Mouse (Mus musculus) heart, embryonic 13.5 days (tissue): ENCODE results near the gene Rab40c. TPM values are rescaled to one million over a fixed set of nuclear protein-coding genes. Genes with fewer than 3 reads are reported as not detected.

ENCODE experiments used
- ATAC-seq: fragments of 200-750 bp; cut with Nextera tagmentation; 2 replicates; pipeline ENCODE4 v1.8.0; 2017; ENCODE audit warnings: moderate TSS enrichment; ENCODE audit not compliant: insufficient number of reproducible peaks, low FRiP score, low TSS enrichment; ENCODE audit errors: extremely low read depth
- H3K27ac ChIP-seq: fragments of 300-500 bp; sonication (generic); replicated peaks from 2 replicates; pipeline ENCODE4 v1.5.1; 2015; ENCODE audit warnings: moderate library complexity, mild to moderate bottlenecking, inconsistent platforms
- H3K27me3 ChIP-seq: fragments of 300-500 bp; sonication (generic); replicated peaks from 2 replicates; pipeline ENCODE4 v1.6.1; 2015; ENCODE audit warnings: mild to moderate bottlenecking, inconsistent platforms
- H3K36me3 ChIP-seq: fragments of 300-500 bp; sonication (generic); 2 replicates; pipeline ENCODE4 v1.6.1; 2015; ENCODE audit warnings: mild to moderate bottlenecking, inconsistent platforms
- H3K4me1 ChIP-seq: fragments of 300-500 bp; sonication (generic); 2 replicates; pipeline ENCODE4 v1.6.1; 2015; ENCODE audit warnings: inconsistent platforms
- H3K4me2 ChIP-seq: fragments of 300-500 bp; sonication (generic); 2 replicates; pipeline ENCODE4 v1.6.1; 2015; ENCODE audit warnings: inconsistent platforms, mild to moderate bottlenecking, moderate library complexity
- H3K4me3 ChIP-seq: fragments of 300-500 bp; sonication (generic); 2 replicates; pipeline ENCODE4 v1.5.1; 2015; ENCODE audit warnings: moderate library complexity, mild to moderate bottlenecking, inconsistent platforms
- H3K9ac ChIP-seq: fragments of 300-500 bp; sonication (generic); 2 replicates; pipeline ENCODE4 v1.6.1; 2015; ENCODE audit warnings: inconsistent platforms, mild to moderate bottlenecking, moderate library complexity
- H3K9me3 ChIP-seq: fragments of 300-500 bp; sonication (generic); 2 replicates; pipeline ENCODE4 v1.6.1; 2016; ENCODE audit warnings: inconsistent platforms
- WGBS: fragments of 180-500 bp; shearing (Covaris S2); methylation state at CpG from one replicate; pipeline ENCODE4 v1.1.7; 2015; ENCODE audit warnings: mixed read lengths; 5-methylcytosine and 5-hydroxymethylcytosine counted together
- polyA plus RNA-seq: library from polyadenylated mRNA; unstranded; fragments of >200 nt; fragmentation: Nextera tagmentation; extraction: Ambion mirVana; gene quantifications from 2 replicates; pipeline ENCODE4 v1.2.1, GENCODE M21; 2015

Rab40c gene
- polyA plus RNA-seq, 1 experiment from 2014 or later: 16.4 TPM

DNA sequence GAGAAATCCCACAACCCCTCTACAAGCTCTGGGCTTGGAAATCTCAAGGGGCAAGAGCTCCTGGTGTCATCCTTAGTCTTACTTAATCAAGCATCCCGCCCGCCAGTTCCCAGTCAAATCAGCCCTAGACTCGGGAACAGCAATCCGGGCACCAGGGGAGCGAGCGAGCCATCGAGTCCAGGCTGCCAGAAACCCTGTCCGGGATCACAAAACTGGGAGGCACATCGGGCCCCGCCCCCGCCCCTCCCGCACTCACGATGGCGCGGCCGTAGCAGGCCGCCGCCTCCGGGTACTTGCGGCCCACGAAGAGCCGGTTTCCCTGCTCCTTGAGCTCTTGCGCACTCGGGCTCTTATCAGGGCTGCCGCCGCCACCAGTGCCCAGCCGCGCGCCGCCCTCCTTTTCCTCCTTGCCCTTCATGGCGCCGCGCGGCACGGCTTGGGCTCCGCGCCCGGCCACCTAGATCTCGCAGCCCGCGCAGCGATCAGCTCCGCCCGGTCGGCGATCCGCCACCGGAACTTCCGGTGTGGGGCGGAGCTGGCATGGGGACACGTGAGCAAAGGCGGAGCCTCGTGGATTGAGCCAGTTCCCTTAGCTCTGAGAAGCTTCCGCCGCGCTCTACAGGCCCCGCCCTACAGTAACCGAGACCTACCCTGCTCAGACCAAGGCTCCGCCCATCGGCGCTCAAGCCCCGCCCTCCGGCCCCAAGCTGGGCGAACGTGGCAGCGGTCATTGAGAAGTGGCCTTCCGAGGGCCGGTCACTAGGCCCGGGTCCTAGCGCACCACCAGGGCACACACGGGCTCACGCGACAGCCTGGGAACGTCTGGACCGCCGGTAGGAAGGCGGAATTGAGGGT lies 86.9 kb downstream of the Rab40c start:
- H3K4me3 ChIP-seq: peak overlapping the region; percentile 74
- peak overlapping the region; percentile 99 for H3K4me2 ChIP-seq
- peaks cover 81% of the 10 kb centered on the region for H3K4me1 ChIP-seq
- peak overlapping the region; percentile 92 for H3K9ac ChIP-seq
- no peaks in the 10 kb centered on the region for H3K9me3 ChIP-seq
- H3K27ac ChIP-seq: peak overlapping the region; percentile 98
- peak; percentile 94 for ATAC-seq
- under 1% methylated on average over 77 of the region's 77 CpGs for WGBS
- H3K27me3 ChIP-seq: no peaks in the 10 kb centered on the region
- peaks cover 50% of the 10 kb centered on the region for H3K36me3 ChIP-seq

Other genes starting within 250 kb of the Rab40c start
- gene Gng13, start 202.6 kb downstream of the Rab40c start, polyA plus RNA-seq: 3.2 and 3.4 TPM in 2 replicates
- 18.8 and 20.4 TPM in 2 replicates for gene Chtf18, start 192.3 kb downstream of the Rab40c start, polyA plus RNA-seq
- 13.3 and 13.7 TPM in 2 replicates for gene Rpusd1, start 192.1 kb downstream of the Rab40c start, polyA plus RNA-seq
- gene Mslnl, start 183.7 kb downstream of the Rab40c start, polyA plus RNA-seq: not detected in 2 replicates
- 28.7 and 32.4 TPM in 2 replicates for gene Msln, start 165.3 kb downstream of the Rab40c start, polyA plus RNA-seq
- 27.1 and 30.6 TPM in 2 replicates for gene Narfl, start 146.0 kb downstream of the Rab40c start, polyA plus RNA-seq
- gene Haghl, start 134.1 kb downstream of the Rab40c start, polyA plus RNA-seq: 50.2 and 51.3 TPM in 2 replicates
- gene Ccdc78, start 133.1 kb downstream of the Rab40c start, polyA plus RNA-seq: 0.09 and 0.17 TPM in 2 replicates
- gene Fam173a, start 126.8 kb downstream of the Rab40c start, polyA plus RNA-seq: 62.2 and 69.9 TPM in 2 replicates
- 0.84 TPM in 1 of 2 replicates, not detected in the other for gene AC134908.4, start 124.1 kb downstream of the Rab40c start, polyA plus RNA-seq
- 28.1 and 28.9 TPM in 2 replicates for gene Metrn, start 122.6 kb downstream of the Rab40c start, polyA plus RNA-seq
- gene Fbxl16, start 110.6 kb downstream of the Rab40c start, polyA plus RNA-seq: 1.0 and 1.1 TPM in 2 replicates
- gene Wdr24, start 96.1 kb downstream of the Rab40c start, polyA plus RNA-seq: 14.2 and 15.1 TPM in 2 replicates
- gene Jmjd8, start 90.9 kb downstream of the Rab40c start, polyA plus RNA-seq: 36.7 and 37.4 TPM in 2 replicates
- gene Stub1, start 86.3 kb downstream of the Rab40c start, polyA plus RNA-seq: 287 and 324 TPM in 2 replicates
- 0.45 and 0.98 TPM in 2 replicates for gene Rhbdl1, start 82.4 kb downstream of the Rab40c start, polyA plus RNA-seq
- 2.3 and 2.4 TPM in 2 replicates for gene Gm20683, start 78.0 kb downstream of the Rab40c start, polyA plus RNA-seq
- gene Rhot2, start 74.9 kb downstream of the Rab40c start, polyA plus RNA-seq: 18.3 and 22.1 TPM in 2 replicates
- 12.3 and 15.1 TPM in 2 replicates for gene Wdr90, start 58.2 kb downstream of the Rab40c start, polyA plus RNA-seq
- gene Mcrip2, start 51.0 kb downstream of the Rab40c start, polyA plus RNA-seq: 159 and 173 TPM in 2 replicates
- gene Mettl26, start 44.7 kb downstream of the Rab40c start, polyA plus RNA-seq: 35.7 and 43.2 TPM in 2 replicates
- gene Wfikkn1, start 38.9 kb downstream of the Rab40c start, polyA plus RNA-seq: 0.23 and 0.38 TPM in 2 replicates
- 60.4 and 62.1 TPM in 2 replicates for gene Pigq, start 25.2 kb upstream of the Rab40c start, polyA plus RNA-seq
- 0.06 TPM in 1 of 2 replicates, not detected in the other for gene Nhlrc4, start 25.2 kb upstream of the Rab40c start, polyA plus RNA-seq
- gene A930017K11Rik, start 32.8 kb upstream of the Rab40c start, polyA plus RNA-seq: 0.13 and 0.15 TPM in 2 replicates
- 9.3 and 10.6 TPM in 2 replicates for gene Capn15, start 66.1 kb upstream of the Rab40c start, polyA plus RNA-seq
- gene Rab11fip3, start 149.8 kb upstream of the Rab40c start, polyA plus RNA-seq: 11.0 and 12.3 TPM in 2 replicates
- 34.4 and 34.6 TPM in 2 replicates for gene Decr2, start 170.6 kb upstream of the Rab40c start, polyA plus RNA-seq
- 77.4 and 87.2 TPM in 2 replicates for gene Nme4, start 175.9 kb upstream of the Rab40c start, polyA plus RNA-seq
- gene Tmem8, start 193.6 kb upstream of the Rab40c start, polyA plus RNA-seq: 0.80 and 0.94 TPM in 2 replicates
- 217 and 237 TPM in 2 replicates for gene Mrpl28, start 203.8 kb upstream of the Rab40c start, polyA plus RNA-seq
- 4.1 and 4.4 TPM in 2 replicates for gene Axin1, start 219.0 kb upstream of the Rab40c start, polyA plus RNA-seq